Mouse (Mus musculus) bone marrow macrophage, adult 2 months (primary cell): Measurements from ENCODE around the gene Cdc7.

ENCODE experiments used
- CTCF ChIP-seq: IDR thresholded peaks from 2 replicates; pipeline ENCODE4 v1.5.1; 2012; ENCODE audit warnings: low read depth, mild to moderate bottlenecking, low read length, moderate library complexity
- POLR2A ChIP-seq: IDR thresholded peaks from 2 replicates; pipeline ENCODE4 v1.6.1; 2012; ENCODE audit warnings: mild to moderate bottlenecking, low read depth, low read length, borderline replicate concordance

- TF ChIP-seq CTCF (no peak), POLR2A (no peak)
Measured at GRCm38 (mm10) chr5:107019057-107019456, 54.9 kb downstream of the Cdc7 start.
